Mouse (Mus musculus): ENCODE measurements around the gene Sepsecs.

GRCm38 (mm10) chr5:52634017-52634416 lies 35.5 kb downstream of the Sepsecs start:
- TF ChIP-seq CTCF (IDR thresholded peaks at IDR 0.05) (peak; percentile 82), EP300 (IDR thresholded peaks at IDR 0.05) (no peak)
